Mouse (Mus musculus) liver, adult 2 months (tissue): ENCODE measurements around the gene Wdr47.

Experiments
- CTCF ChIP-seq: fragments of 200-500 bp; IDR thresholded peaks from 2 replicates; pipeline ENCODE4 v1.5.1; 2011; ENCODE audit warnings: low read depth, low read length, control low read depth
- POLR2A ChIP-seq: fragments of 200-500 bp; IDR thresholded peaks from 2 replicates; pipeline ENCODE4 v1.6.1; 2011; ENCODE audit warnings: low read length, control low read depth; ENCODE audit not compliant: insufficient read depth; ENCODE audit errors: extremely low read depth

DNA sequence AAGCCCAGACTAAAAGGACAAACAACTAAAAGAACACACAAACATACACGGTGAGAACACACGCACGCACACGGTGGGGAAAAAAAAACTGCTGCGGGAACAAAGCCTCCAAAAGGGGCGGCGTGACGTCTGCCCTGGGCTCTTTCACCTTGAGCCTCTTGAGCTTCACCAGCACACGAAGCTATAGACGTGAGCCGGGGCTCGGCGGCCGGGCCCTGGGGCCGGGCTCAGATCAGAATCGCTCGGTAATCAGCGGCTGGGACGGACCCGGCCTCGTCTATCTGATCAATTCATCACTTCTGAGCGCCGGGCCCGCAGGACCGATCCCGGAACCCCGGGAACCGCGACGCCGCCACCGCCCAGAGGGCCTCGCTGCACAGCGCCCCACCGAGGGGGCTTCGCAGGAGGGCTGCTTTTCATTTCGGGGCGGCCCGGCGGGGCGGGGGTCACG is 36.9 kb upstream of the Wdr47 start:
- no peak for TF ChIP-seq CTCF
- no peak for TF ChIP-seq POLR2A
